Mouse (Mus musculus): ENCODE results near the gene Serpine3. TPM values are rescaled to one million over a fixed set of nuclear protein-coding genes. Genes with fewer than 3 reads are reported as not detected.
"Not testable (repeated sequence)": the region's sequence is repeated elsewhere in the genome, so short reads cannot be mapped to it uniquely, and the experiment has no call there.

The Serpine3 gene
- not detected in 2 replicates for polyA plus RNA-seq (2015; fragmentation: Nextera tagmentation; extraction: Ambion mirVana)

GRCm38 (mm10) chr14:62663367-62663766, at the start of gene Serpine3:
Gene Serpine3 (plus strand): TSS chr14:62663667.
- H3K4me3 ChIP-seq: no peak within 1 kb of the TSS
- WGBS: 80% methylated on average over 8 of the region's 8 CpGs
- H3K27me3 ChIP-seq: no peaks in the 10 kb centered on the region

GRCm38 (mm10) chr14:62622393-62622792, 41.1 kb upstream of the Serpine3 start:
- Histone ChIP-seq H3K9me3 (no peaks in the 10 kb centered on the region), H3K4me1 (replicated peaks) (peaks cover 5% of the 10 kb centered on the region; the same call in 1 of the 2 replicates), H3K4me3 (no peak overlapping the region), H3K27me3 (no peaks in the 10 kb centered on the region), H3K36me3 (no peaks in the 10 kb centered on the region), H3K27ac (replicated peaks) (peak overlapping the region; percentile 73), H3K4me2 (no peak overlapping the region), H3K9ac (no peak overlapping the region)
- 0 out of 2 replicates have a peak, but pooled peaks have one; percentile 53 for ATAC-seq (ENCODE audit: low read depth)
- 44% methylated on average over 3 of the region's 3 CpGs for WGBS

More at GRCm38 (mm10) chr14:62663367-62663766, at the start of gene Serpine3:
- Histone ChIP-seq H3K27ac (replicated peaks) (no peak within 1 kb of the TSS), H3K4me1 (replicated peaks) (no peaks in the 10 kb centered on the region), H3K9me3 (no peaks in the 10 kb centered on the region), H3K9ac (no peak within 1 kb of the TSS), H3K4me2 (no peak within 1 kb of the TSS), H3K36me3 (no peaks in the 10 kb centered on the region)
- ATAC-seq (ENCODE audit: low read depth): no peak

GRCm38 (mm10) chr14:62627951-62628350, 35.5 kb upstream of the Serpine3 start:
- Histone ChIP-seq H3K27me3 (no peaks in the 10 kb centered on the region), H3K4me2 (no peak overlapping the region), H3K9ac (no peak overlapping the region), H3K4me1 (replicated peaks) (no peaks in the 10 kb centered on the region), H3K36me3 (no peaks in the 10 kb centered on the region), H3K27ac (replicated peaks) (no peak overlapping the region), H3K9me3 (peaks cover 14% of the 10 kb centered on the region; the same call in 1 of the 2 replicates), H3K4me3 (no peak overlapping the region)
- WGBS: 92% methylated on average over 5 of the region's 5 CpGs
- ATAC-seq (ENCODE audit: low read depth): no peak

GRCm38 (mm10) chr14:62637436-62638344, 25.8 kb upstream of the Serpine3 start:
- ATAC-seq (ENCODE audit: low read depth): peak; percentile 87
- 0 out of 2 replicates have a peak overlapping the region, but pooled peaks have one; percentile 6 for H3K9ac ChIP-seq

GRCm38 (mm10) chr14:62638345-62638702, 25.1 kb upstream of the Serpine3 start:
- WGBS: 22% methylated on average over 6 of the region's 6 CpGs
- H3K4me3 ChIP-seq: no peak overlapping the region
- H3K9me3 ChIP-seq: no peaks in the 10 kb centered on the region
- H3K27me3 ChIP-seq: no peaks in the 10 kb centered on the region
- peak overlapping the region; percentile 81 for H3K27ac ChIP-seq (replicated peaks)
- ATAC-seq (ENCODE audit: low read depth): peak; percentile 79
- H3K4me1 ChIP-seq (replicated peaks): peaks cover 25% of the 10 kb centered on the region
- peak overlapping the region; percentile 17 for H3K4me2 ChIP-seq
- 0 out of 2 replicates have a peak overlapping the region, but pooled peaks have one; percentile 6 for H3K9ac ChIP-seq
- no peaks in the 10 kb centered on the region for H3K36me3 ChIP-seq

More at GRCm38 (mm10) chr14:62637436-62638344, 25.8 kb upstream of the Serpine3 start:
- Histone ChIP-seq H3K27me3 (no peaks in the 10 kb centered on the region), H3K4me2 (peak overlapping the region; percentile 17), H3K36me3 (no peaks in the 10 kb centered on the region), H3K27ac (replicated peaks) (peak overlapping the region; percentile 81), H3K4me3 (no peak overlapping the region), H3K9me3 (no peaks in the 10 kb centered on the region), H3K4me1 (replicated peaks) (peaks cover 25% of the 10 kb centered on the region)
- 13% methylated on average over 9 of the region's 9 CpGs for WGBS

- 71% methylated on average over 6 of the region's 6 CpGs for WGBS
- ATAC-seq (ENCODE audit: low read depth): no peak
- H3K27ac ChIP-seq (replicated peaks): peak overlapping the region; percentile 30
- H3K36me3 ChIP-seq: no peaks in the 10 kb centered on the region
- H3K27me3 ChIP-seq: no peaks in the 10 kb centered on the region
- no peak overlapping the region for H3K9ac ChIP-seq
- no peak overlapping the region for H3K4me3 ChIP-seq
- H3K9me3 ChIP-seq: no peaks in the 10 kb centered on the region
- no peak overlapping the region for H3K4me2 ChIP-seq
- H3K4me1 ChIP-seq (replicated peaks): peaks cover 25% of the 10 kb centered on the region
Measured at GRCm38 (mm10) chr14:62639111-62639510, 24.4 kb upstream of the Serpine3 start.

- peaks cover 25% of the 10 kb centered on the region for H3K4me1 ChIP-seq (replicated peaks)
- H3K4me3 ChIP-seq: no peak overlapping the region
- no peak overlapping the region for H3K27ac ChIP-seq (replicated peaks)
- H3K36me3 ChIP-seq: no peaks in the 10 kb centered on the region
- no peak for ATAC-seq (ENCODE audit: low read depth)
- no peak overlapping the region for H3K9ac ChIP-seq
- 91% methylated on average over 5 of the region's 5 CpGs for WGBS
- H3K4me2 ChIP-seq: no peak overlapping the region
- no peaks in the 10 kb centered on the region for H3K27me3 ChIP-seq
- no peaks in the 10 kb centered on the region for H3K9me3 ChIP-seq
Measured at GRCm38 (mm10) chr14:62639551-62639950, 23.9 kb upstream of the Serpine3 start.

- Histone ChIP-seq H3K9me3 (no peaks in the 10 kb centered on the region), H3K36me3 (no peaks in the 10 kb centered on the region), H3K4me3 (no peak overlapping the region), H3K9ac (no peak overlapping the region), H3K27me3 (no peaks in the 10 kb centered on the region), H3K4me2 (no peak overlapping the region), H3K4me1 (replicated peaks) (peaks cover 25% of the 10 kb centered on the region), H3K27ac (replicated peaks) (no peak overlapping the region)
- no peak for ATAC-seq (ENCODE audit: low read depth)
- WGBS: 71% methylated on average over 4 of the region's 4 CpGs
Measured at GRCm38 (mm10) chr14:62640396-62640795, 23.1 kb upstream of the Serpine3 start.

- not testable (repeated sequence) for H3K27ac ChIP-seq (replicated peaks); H3K9me3 ChIP-seq; ATAC-seq (ENCODE audit: low read depth); H3K4me2 ChIP-seq; H3K36me3 ChIP-seq; H3K27me3 ChIP-seq; H3K9ac ChIP-seq; H3K4me3 ChIP-seq
- 86% methylated on average over 6 of the region's 7 CpGs for WGBS
- peaks cover 19% of the 10 kb centered on the region for H3K4me1 ChIP-seq (replicated peaks)
Measured at GRCm38 (mm10) chr14:62642368-62642767, 21.1 kb upstream of the Serpine3 start.

- Histone ChIP-seq H3K27ac (replicated peaks) (no peak overlapping the region), H3K36me3 (no peaks in the 10 kb centered on the region), H3K27me3 (no peaks in the 10 kb centered on the region), H3K4me2 (no peak overlapping the region), H3K4me1 (replicated peaks) (no peaks in the 10 kb centered on the region), H3K9ac (no peak overlapping the region), H3K4me3 (no peak overlapping the region), H3K9me3 (no peaks in the 10 kb centered on the region)
- no peak for ATAC-seq (ENCODE audit: low read depth)
- 83% methylated on average over 6 of the region's 6 CpGs for WGBS
Measured at GRCm38 (mm10) chr14:62648405-62648804, 15.1 kb upstream of the Serpine3 start.

GRCm38 (mm10) chr14:62650376-62650775, 13.1 kb upstream of the Serpine3 start:
- 71% methylated on average over 3 of the region's 3 CpGs for WGBS
- H3K4me2 ChIP-seq: no peak overlapping the region
- no peaks in the 10 kb centered on the region for H3K27me3 ChIP-seq

GRCm38 (mm10) chr14:62651771-62652170, 11.7 kb upstream of the Serpine3 start:
- no peak overlapping the region for H3K4me2 ChIP-seq
- no peaks in the 10 kb centered on the region for H3K4me1 ChIP-seq (replicated peaks)
- WGBS: 90% methylated on average over 3 of the region's 3 CpGs
- no peak for ATAC-seq (ENCODE audit: low read depth)
- no peak overlapping the region for H3K9ac ChIP-seq
- no peak overlapping the region for H3K4me3 ChIP-seq
- no peaks in the 10 kb centered on the region for H3K27me3 ChIP-seq
- no peaks in the 10 kb centered on the region for H3K9me3 ChIP-seq
- no peak overlapping the region for H3K27ac ChIP-seq (replicated peaks)
- H3K36me3 ChIP-seq: no peaks in the 10 kb centered on the region

More at GRCm38 (mm10) chr14:62650376-62650775, 13.1 kb upstream of the Serpine3 start:
- Histone ChIP-seq H3K9ac (no peak overlapping the region), H3K27ac (replicated peaks) (no peak overlapping the region), H3K9me3 (no peaks in the 10 kb centered on the region), H3K4me1 (replicated peaks) (no peaks in the 10 kb centered on the region), H3K36me3 (no peaks in the 10 kb centered on the region), H3K4me3 (no peak overlapping the region)
- ATAC-seq (ENCODE audit: low read depth): no peak

Data from neural tube, embryonic 13.5 days (tissue).